Mouse (Mus musculus) limb, embryonic 13.5 days (tissue): ENCODE results near the gene Pik3r2. TPM values are rescaled to one million over a fixed set of nuclear protein-coding genes. Genes with fewer than 3 reads are reported as not detected.
A peak's percentile ranks its signal among the peaks of the same experiment; 100 is the strongest.

Experiments used
- ATAC-seq: fragments of 200-750 bp; cut with Nextera tagmentation; 2 replicates; pipeline ENCODE4 v1.8.0; 2017; ENCODE audit warnings: low read depth, moderate number of reproducible peaks, moderate TSS enrichment; ENCODE audit not compliant: low FRiP score
- H3K27ac ChIP-seq: fragments of 300-500 bp; sonication (generic); 2 replicates; pipeline ENCODE4 v1.5.1; 2015; ENCODE audit warnings: inconsistent platforms, mild to moderate bottlenecking, moderate library complexity
- H3K27me3 ChIP-seq: fragments of 300-500 bp; sonication (generic); 2 replicates; pipeline ENCODE4 v1.6.1; 2015; ENCODE audit warnings: mild to moderate bottlenecking, inconsistent platforms
- H3K36me3 ChIP-seq: fragments of 300-500 bp; sonication (generic); 2 replicates; pipeline ENCODE4 v1.6.1; 2015; ENCODE audit warnings: inconsistent platforms, mild to moderate bottlenecking, moderate library complexity
- H3K4me1 ChIP-seq: fragments of 300-500 bp; sonication (generic); 2 replicates; pipeline ENCODE4 v1.6.1; 2015; ENCODE audit warnings: inconsistent platforms
- H3K4me2 ChIP-seq: fragments of 300-500 bp; sonication (generic); replicated peaks from 2 replicates; pipeline ENCODE4 v1.6.1; 2015; ENCODE audit warnings: inconsistent platforms, mild to moderate bottlenecking, moderate library complexity
- H3K4me3 ChIP-seq: fragments of 300-500 bp; sonication (generic); 2 replicates; pipeline ENCODE4 v1.5.1; 2015; ENCODE audit warnings: moderate library complexity, mild to moderate bottlenecking, inconsistent platforms
- H3K9ac ChIP-seq: fragments of 300-500 bp; sonication (generic); 2 replicates; pipeline ENCODE4 v1.6.1; 2015; ENCODE audit warnings: mild to moderate bottlenecking, inconsistent platforms
- H3K9me3 ChIP-seq: fragments of 300-500 bp; sonication (generic); 2 replicates; pipeline ENCODE4 v1.6.1; 2016; ENCODE audit warnings: inconsistent platforms
- whole genome bisulfite sequencing: fragments of 180-500 bp; shearing (Covaris S2); methylation state at CpG from one replicate; pipeline ENCODE4 v1.1.7; 2015; 5-methylcytosine and 5-hydroxymethylcytosine counted together
- polyA plus RNA-seq: library from polyadenylated mRNA; unstranded; fragments of >200 nt; fragmentation: Nextera tagmentation; extraction: Ambion mirVana; gene quantifications from 2 replicates; pipeline ENCODE4 v1.2.1, GENCODE M21; 2015

Gene Pik3r2
- polyA plus RNA-seq, 1 experiment from 2014 or later = 81.3 TPM

- Histone ChIP-seq H3K36me3 (peaks cover 79% of the 10 kb centered on the region), H3K4me2 (no peak overlapping the region), H3K27me3 (no peaks in the 10 kb centered on the region), H3K27ac (no peak overlapping the region), H3K4me1 (peaks cover 22% of the 10 kb centered on the region), H3K4me3 (no peak overlapping the region), H3K9ac (0 out of 2 replicates have a peak overlapping the region, but pooled peaks have one; percentile 13), H3K9me3 (no peaks in the 10 kb centered on the region)
- WGBS = 88% methylated on average over 25 of the region's 25 CpGs
- ATAC-seq = no peak
Measured at GRCm38 (mm10) chr8:70786291-70787050, 10.0 kb upstream of the Pik3r2 start.

DNA sequence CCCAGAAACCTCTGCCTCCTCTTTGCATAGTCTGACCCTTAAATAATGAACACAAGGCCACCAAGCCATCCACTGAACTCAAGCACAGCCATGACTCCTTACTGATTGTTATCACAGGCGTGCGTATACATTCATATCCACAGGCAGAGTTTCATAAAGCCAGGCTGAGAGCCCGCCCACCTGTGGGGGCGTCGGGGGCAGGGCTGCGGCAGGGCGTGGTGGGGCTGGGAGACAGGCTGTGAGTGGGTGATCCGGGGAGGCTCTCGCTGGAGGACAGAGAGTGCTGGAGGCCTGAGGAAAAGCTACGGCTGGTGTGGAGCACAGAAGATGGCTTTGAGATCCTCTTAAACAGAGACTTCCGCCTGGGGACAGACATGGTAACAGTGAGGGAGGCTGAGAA is 3.6 kb upstream of the Pik3r2 start:
- Histone ChIP-seq H3K27me3 (no peaks in the 10 kb centered on the region), H3K4me2 (no peak overlapping the region), H3K4me3 (no peak overlapping the region), H3K4me1 (peaks cover 22% of the 10 kb centered on the region), H3K9ac (no peak overlapping the region), H3K9me3 (no peaks in the 10 kb centered on the region), H3K27ac (no peak overlapping the region), H3K36me3 (peaks cover 72% of the 10 kb centered on the region)
- no peak for ATAC-seq
- WGBS = 76% methylated on average over 11 of the region's 11 CpGs

DNA sequence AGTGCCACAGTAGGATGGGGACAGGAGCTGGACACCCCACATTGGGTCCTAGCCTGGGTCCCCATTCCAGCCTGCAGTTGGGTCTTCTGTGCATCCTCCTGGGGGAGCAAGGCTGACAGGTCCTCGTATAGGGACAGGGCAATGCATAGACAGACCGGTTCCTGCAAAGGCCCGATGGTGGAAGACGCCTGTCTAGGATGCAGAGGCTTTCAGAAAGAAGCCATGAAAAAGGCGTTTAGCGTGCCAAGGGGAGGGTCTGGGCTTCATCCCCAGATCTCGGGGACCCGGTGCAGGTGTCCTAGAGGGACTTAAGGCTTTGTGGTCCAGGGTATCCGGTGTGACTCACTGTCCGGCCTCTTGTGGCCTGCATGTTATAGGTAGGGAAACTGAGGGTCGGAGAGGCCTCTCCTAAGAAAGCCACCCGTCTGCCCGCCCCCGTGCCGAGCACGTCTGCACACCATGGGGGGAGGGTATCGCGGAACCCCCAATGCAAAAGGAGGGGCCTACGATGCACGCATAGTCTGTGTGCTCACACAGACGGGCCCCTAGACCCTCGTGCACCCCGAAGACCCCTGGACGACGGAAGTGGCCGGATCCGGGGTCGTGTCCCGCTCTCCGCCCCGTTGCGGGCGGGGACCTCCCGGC is 540 bp downstream of the Pik3r2 start:
- Histone ChIP-seq H3K27ac (peak overlapping the region; percentile 67; the same call in 1 of the 2 replicates), H3K4me2 (peak overlapping the region; percentile 93), H3K4me3 (peak overlapping the region; percentile 87), H3K9me3 (no peaks in the 10 kb centered on the region), H3K9ac (peak overlapping the region; percentile 98), H3K27me3 (no peaks in the 10 kb centered on the region), H3K36me3 (peaks cover 71% of the 10 kb centered on the region), H3K4me1 (peaks cover 49% of the 10 kb centered on the region)
- ATAC-seq = no peak; the same call in 1 of the 2 replicates
- WGBS = 2% methylated on average over 34 of the region's 34 CpGs

GRCm38 (mm10) chr8:70775227-70775626 is 1.3 kb downstream of the Pik3r2 start:
- Histone ChIP-seq H3K27ac (no peak overlapping the region), H3K9me3 (no peaks in the 10 kb centered on the region), H3K27me3 (no peaks in the 10 kb centered on the region), H3K9ac (peak overlapping the region; percentile 98), H3K36me3 (peaks cover 71% of the 10 kb centered on the region), H3K4me3 (peak overlapping the region; percentile 87), H3K4me2 (peak overlapping the region; percentile 93), H3K4me1 (peaks cover 49% of the 10 kb centered on the region)
- no peak for ATAC-seq
- 93% methylated on average over 5 of the region's 5 CpGs for WGBS

- peaks cover 49% of the 10 kb centered on the region for H3K4me1 ChIP-seq
- H3K4me3 ChIP-seq = peak overlapping the region; percentile 87
- 0 out of 2 replicates have a peak overlapping the region, but pooled peaks have one; percentile 24 for H3K27ac ChIP-seq
- no peak for ATAC-seq
- peak overlapping the region; percentile 98 for H3K9ac ChIP-seq
- peak overlapping the region; percentile 93 for H3K4me2 ChIP-seq
- peaks cover 71% of the 10 kb centered on the region for H3K36me3 ChIP-seq
- 95% methylated on average over 18 of the region's 18 CpGs for WGBS
- H3K9me3 ChIP-seq = no peaks in the 10 kb centered on the region
- H3K27me3 ChIP-seq = no peaks in the 10 kb centered on the region
Measured at GRCm38 (mm10) chr8:70774740-70775139, 1.8 kb downstream of the Pik3r2 start.

- Histone ChIP-seq H3K27me3 (no peaks in the 10 kb centered on the region), H3K27ac (peak overlapping the region; percentile 79; the same call in 1 of the 2 replicates), H3K4me1 (peaks cover 49% of the 10 kb centered on the region), H3K4me3 (peak overlapping the region; percentile 8; the same call in 1 of the 2 replicates), H3K9ac (peak overlapping the region; percentile 98), H3K4me2 (peak overlapping the region; percentile 93), H3K36me3 (peaks cover 70% of the 10 kb centered on the region), H3K9me3 (no peaks in the 10 kb centered on the region)
- ATAC-seq = no peak
- WGBS = 55% methylated on average over 9 of the region's 9 CpGs
Measured at GRCm38 (mm10) chr8:70773833-70774232, 2.7 kb downstream of the Pik3r2 start.

- H3K27me3 ChIP-seq = no peaks in the 10 kb centered on the region
- H3K27ac ChIP-seq = peak overlapping the region; percentile 79; the same call in 1 of the 2 replicates
- peak overlapping the region; percentile 8; the same call in 1 of the 2 replicates for H3K4me3 ChIP-seq
- no peaks in the 10 kb centered on the region for H3K9me3 ChIP-seq
- H3K4me1 ChIP-seq = peaks cover 46% of the 10 kb centered on the region
- peak overlapping the region; percentile 93 for H3K4me2 ChIP-seq
- H3K36me3 ChIP-seq = peaks cover 70% of the 10 kb centered on the region
- no peak for ATAC-seq
- 69% methylated on average over 5 of the region's 5 CpGs for WGBS
- peak overlapping the region; percentile 98 for H3K9ac ChIP-seq
Measured at GRCm38 (mm10) chr8:70773410-70773809, 3.1 kb downstream of the Pik3r2 start.

DNA sequence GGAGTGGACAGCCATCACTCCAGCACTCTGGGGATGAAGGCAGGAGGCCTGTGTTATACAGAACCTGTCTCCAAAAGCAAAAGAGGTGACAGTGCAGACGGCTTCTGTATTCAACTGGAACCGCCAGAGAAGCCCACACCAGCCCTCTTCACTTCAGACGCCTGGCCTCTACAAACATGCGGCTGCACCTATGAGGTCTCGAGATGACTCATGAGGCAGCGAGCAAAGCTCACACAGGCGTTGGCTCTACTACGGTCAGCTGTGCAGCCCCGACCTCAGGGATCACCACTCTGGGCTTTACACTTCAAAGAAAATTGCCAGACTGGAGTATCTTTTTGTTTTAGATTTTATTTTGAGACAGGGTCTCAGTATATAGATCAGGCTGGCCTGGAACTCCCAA is 3.6 kb downstream of the Pik3r2 start:
- Histone ChIP-seq H3K36me3 (peaks cover 70% of the 10 kb centered on the region), H3K9me3 (no peaks in the 10 kb centered on the region), H3K9ac (no peak overlapping the region), H3K4me3 (no peak overlapping the region), H3K4me1 (peaks cover 41% of the 10 kb centered on the region), H3K27ac (peak overlapping the region; percentile 79; the same call in 1 of the 2 replicates), H3K27me3 (no peaks in the 10 kb centered on the region), H3K4me2 (peak overlapping the region; percentile 93; the same call in 1 of the 2 replicates)
- 87% methylated on average over 9 of the region's 9 CpGs for WGBS
- no peak for ATAC-seq

GRCm38 (mm10) chr8:70772075-70772474 is 4.4 kb downstream of the Pik3r2 start:
- Histone ChIP-seq H3K9me3 (no peaks in the 10 kb centered on the region), H3K4me1 (peaks cover 37% of the 10 kb centered on the region), H3K4me2 (no peak overlapping the region), H3K36me3 (peaks cover 75% of the 10 kb centered on the region), H3K27me3 (no peaks in the 10 kb centered on the region), H3K4me3 (no peak overlapping the region), H3K27ac (no peak overlapping the region), H3K9ac (no peak overlapping the region)
- 92% methylated on average over 13 of the region's 13 CpGs for WGBS
- ATAC-seq = no peak

- peaks cover 44% of the 10 kb centered on the region for H3K4me1 ChIP-seq
- no peaks in the 10 kb centered on the region for H3K27me3 ChIP-seq
- 86% methylated on average over 7 of the region's 7 CpGs for WGBS
- H3K27ac ChIP-seq = no peak overlapping the region
- H3K36me3 ChIP-seq = peaks cover 75% of the 10 kb centered on the region
- H3K9me3 ChIP-seq = no peaks in the 10 kb centered on the region
- no peak for ATAC-seq
- no peak overlapping the region for H3K4me3 ChIP-seq
- no peak overlapping the region for H3K4me2 ChIP-seq
- H3K9ac ChIP-seq = no peak overlapping the region
Measured at GRCm38 (mm10) chr8:70771217-70771616, 5.3 kb downstream of the Pik3r2 start.

DNA sequence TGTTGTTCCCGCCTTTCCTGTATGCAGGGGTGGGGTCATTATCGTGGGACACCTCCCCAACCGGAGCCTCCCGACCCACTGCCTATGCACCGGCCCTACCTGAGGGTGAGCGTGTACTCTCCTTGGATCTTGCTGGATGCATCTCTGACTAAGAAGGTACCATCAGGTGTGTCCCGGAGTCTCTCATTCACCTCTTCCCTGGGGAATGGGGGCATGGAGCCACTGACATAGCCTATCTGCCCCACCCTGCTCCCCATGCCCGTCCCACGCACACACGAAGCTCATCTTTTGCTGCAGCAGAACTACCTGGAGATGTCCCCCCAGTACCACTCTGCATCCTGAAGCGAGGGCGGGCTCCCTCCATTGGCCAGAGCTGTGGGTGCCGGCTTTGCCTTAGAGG is 5.8 kb downstream of the Pik3r2 start:
- Histone ChIP-seq H3K27me3 (no peaks in the 10 kb centered on the region), H3K4me2 (no peak overlapping the region), H3K9me3 (no peaks in the 10 kb centered on the region), H3K4me1 (peaks cover 46% of the 10 kb centered on the region), H3K27ac (no peak overlapping the region), H3K36me3 (peaks cover 75% of the 10 kb centered on the region), H3K9ac (no peak overlapping the region), H3K4me3 (no peak overlapping the region)
- no peak for ATAC-seq
- 92% methylated on average over 13 of the region's 13 CpGs for WGBS

DNA sequence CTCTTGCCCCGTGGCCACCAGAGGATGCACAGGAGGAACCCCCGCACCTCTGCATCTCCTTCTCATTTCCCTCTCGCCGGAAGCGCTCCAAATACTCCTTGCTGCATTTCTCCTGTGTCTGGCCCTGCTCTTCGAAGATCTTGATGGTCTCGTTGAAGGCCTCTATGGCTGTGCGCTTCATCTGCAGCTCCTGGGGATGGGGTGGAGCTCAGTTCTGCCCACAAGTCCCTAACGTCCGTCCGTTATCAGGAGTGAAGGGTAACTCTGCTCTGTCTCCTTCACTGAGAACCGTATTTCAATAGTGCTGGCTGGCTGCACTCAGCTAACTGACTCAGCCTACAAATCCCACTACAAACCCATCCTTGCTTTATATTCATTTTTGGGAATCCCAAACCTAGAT is 6.7 kb downstream of the Pik3r2 start:
- H3K4me2 ChIP-seq = no peak overlapping the region
- H3K27ac ChIP-seq = no peak overlapping the region
- peaks cover 41% of the 10 kb centered on the region for H3K4me1 ChIP-seq
- 74% methylated on average over 12 of the region's 12 CpGs for WGBS
- no peak overlapping the region for H3K4me3 ChIP-seq
- no peak overlapping the region for H3K9ac ChIP-seq
- H3K27me3 ChIP-seq = no peaks in the 10 kb centered on the region
- no peak for ATAC-seq
- H3K9me3 ChIP-seq = no peaks in the 10 kb centered on the region
- H3K36me3 ChIP-seq = peaks cover 71% of the 10 kb centered on the region
